Mouse (Mus musculus) cortical plate, adult 2 months (tissue): ENCODE measurements at regions not wholly inside any gene's neighbourhood (a gene's known extent, or its start where the extent isn't known, plus 50 kb on each side); places are given as distances from the start of the nearest gene placed in this dataset.

Experiments used
- CTCF ChIP-seq: fragments of 200-500 bp; IDR thresholded peaks from 2 replicates; pipeline ENCODE4 v1.5.1; 2011; ENCODE audit warnings: mild to moderate bottlenecking, control low read depth, low read length; ENCODE audit not compliant: insufficient read depth; ENCODE audit errors: extremely low read depth
- POLR2A ChIP-seq: fragments of 200-500 bp; IDR thresholded peaks from 2 replicates; pipeline ENCODE4 v1.6.1; 2011; ENCODE audit warnings: mild to moderate bottlenecking, low read length, control low read depth; ENCODE audit not compliant: insufficient read depth; ENCODE audit errors: extremely low read depth

DNA sequence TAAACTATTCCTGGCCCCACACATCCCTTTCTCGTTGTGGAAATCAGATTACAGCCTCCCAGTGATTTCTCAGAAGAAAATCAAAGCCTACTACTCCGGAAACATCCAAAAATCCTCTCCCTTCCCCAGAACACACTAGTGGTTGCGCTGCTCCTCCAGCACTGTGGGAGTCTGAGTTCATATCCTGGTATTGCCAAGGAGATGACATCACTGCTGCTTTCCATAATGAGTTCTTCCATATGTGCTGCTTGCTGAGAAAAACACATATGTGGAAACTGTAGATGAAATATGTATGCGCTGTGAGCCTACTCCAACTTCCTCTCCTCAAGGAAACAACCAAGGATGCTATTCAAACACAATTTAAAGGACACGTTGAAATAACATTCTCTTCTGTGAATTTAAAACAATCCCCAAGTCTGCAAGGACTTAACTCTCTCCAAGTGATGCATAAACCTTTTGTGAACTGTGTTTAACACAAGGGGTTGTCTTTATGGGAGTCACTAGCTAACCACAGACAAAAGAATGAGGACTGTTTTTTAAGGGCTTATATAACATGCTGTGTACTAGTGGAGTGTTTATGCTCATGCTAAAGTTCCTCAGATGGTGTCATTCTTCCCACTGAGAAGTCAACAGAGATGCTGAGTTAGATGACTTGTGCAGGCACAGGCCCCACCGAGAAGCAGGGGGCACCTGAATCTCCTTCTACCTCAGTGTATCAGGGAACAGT lies 891.6 kb downstream of the Gsdmc2 start:
- TF ChIP-seq POLR2A (no peak), CTCF (no peak)
